Mouse (Mus musculus): ENCODE results near the gene Camsap2.

GRCm38 (mm10) chr1:136254503-136255065 lies 91.3 kb downstream of the Camsap2 start:
- no peak for TF ChIP-seq EP300 (optimal IDR thresholded peaks at IDR 0.05)
- no peak for TF ChIP-seq CTCF (IDR thresholded peaks at IDR 0.05; ENCODE audit: low read depth)
